Mouse (Mus musculus): ENCODE data around the gene Axin2. TPM values are rescaled to one million over a fixed set of nuclear protein-coding genes. Genes with fewer than 3 reads are reported as not detected.

Gene Axin2
- polyA plus RNA-seq, 1 experiment from 2014 or later, result 0.47 TPM

DNA sequence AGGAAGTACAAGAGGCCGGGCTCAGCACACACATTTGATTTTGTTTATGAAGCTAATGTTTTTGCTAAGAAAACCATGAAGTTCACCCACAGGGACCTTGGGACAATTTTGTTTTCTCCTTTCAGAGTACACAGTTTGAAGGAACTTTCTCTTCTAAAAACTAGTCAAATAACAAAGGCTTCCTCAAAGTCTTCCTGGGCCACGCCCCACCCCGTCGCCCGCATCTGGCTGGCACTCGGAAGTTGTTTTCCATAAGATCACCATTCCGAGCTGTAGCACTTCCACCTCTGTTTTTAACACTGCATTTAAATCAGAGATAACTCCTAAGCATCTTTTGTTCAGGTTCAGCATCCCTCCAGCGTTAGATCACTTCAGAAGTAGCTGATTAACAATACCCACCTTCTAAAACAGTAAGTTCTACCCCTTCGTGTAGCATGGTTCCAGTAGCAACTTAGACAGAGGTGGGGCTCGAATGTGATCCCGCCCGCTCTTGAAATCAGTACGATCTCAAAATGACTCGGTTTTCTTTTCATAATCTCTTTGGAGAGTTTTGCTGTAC, 9.7 kb upstream of the Axin2 start:
- no peak for DNase-seq
- Histone ChIP-seq H3K27me3 (ENCODE audit: insufficient read depth, low read length) (0 out of 2 replicates have a peak, but pooled peaks cover 2% of the 10 kb centered on the region), H3K4me2 (ENCODE audit: low read depth, low read length) (peak overlapping the region; percentile 62), H3K9me3 (ENCODE audit: low read length) (no peaks in the 10 kb centered on the region), H3K36me3 (replicated peaks; ENCODE audit: insufficient read depth, low read length) (no peaks in the 10 kb centered on the region), H3K9ac (replicated peaks) (no peak overlapping the region), H3K4me3 (ENCODE audit: low read depth, low read length) (no peak overlapping the region), H3K4me1 (ENCODE audit: insufficient read depth) (peaks cover 11% of the 10 kb centered on the region), H3K27ac (ENCODE audit: low read depth) (no peak overlapping the region)
- no peak for TF ChIP-seq EP300 (IDR thresholded peaks at IDR 0.05; ENCODE audit: low read depth)
- TF ChIP-seq CTCF (IDR thresholded peaks at IDR 0.05; ENCODE audit: low read depth), result no peak
- no peak for ATAC-seq
- WGBS (ENCODE audit: insufficient replicate concordance), result 2% methylated on average over 14 of the region's 14 CpGs

DNA sequence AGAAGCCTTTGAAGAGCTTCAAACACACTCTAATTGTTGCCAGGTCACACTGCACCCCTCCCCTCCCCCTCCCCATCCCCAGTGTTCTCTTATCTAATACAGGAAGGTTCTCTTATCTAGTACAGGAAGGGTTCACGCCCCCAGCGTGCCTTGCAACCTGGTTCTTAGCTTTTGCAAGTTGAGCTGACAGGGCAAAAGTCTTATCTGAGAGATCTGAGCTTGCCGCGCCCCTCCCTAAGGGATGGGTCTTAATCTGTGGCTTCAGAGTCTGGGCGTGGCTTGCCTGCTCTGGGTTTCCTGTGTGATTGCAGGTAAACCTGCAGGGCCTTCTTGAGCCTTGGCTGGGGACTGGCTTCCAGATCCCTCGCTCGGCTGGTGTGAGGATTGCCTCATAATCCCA, 9.2 kb upstream of the Axin2 start:
- ATAC-seq (no peak), DNase-seq (no peak)
- Histone ChIP-seq H3K4me2 (ENCODE audit: low read depth, low read length) (peak overlapping the region; percentile 62), H3K9ac (replicated peaks) (no peak overlapping the region), H3K9me3 (ENCODE audit: low read length) (no peaks in the 10 kb centered on the region), H3K27ac (ENCODE audit: low read depth) (no peak overlapping the region), H3K27me3 (ENCODE audit: insufficient read depth, low read length) (0 out of 2 replicates have a peak, but pooled peaks cover 2% of the 10 kb centered on the region), H3K36me3 (replicated peaks; ENCODE audit: insufficient read depth, low read length) (no peaks in the 10 kb centered on the region), H3K4me3 (ENCODE audit: low read depth, low read length) (no peak overlapping the region), H3K4me1 (ENCODE audit: insufficient read depth) (peaks cover 11% of the 10 kb centered on the region)
- WGBS (ENCODE audit: insufficient replicate concordance), result 10% methylated on average over 7 of the region's 7 CpGs
- TF ChIP-seq EP300 (IDR thresholded peaks at IDR 0.05; ENCODE audit: low read depth), result no peak
- TF ChIP-seq CTCF (IDR thresholded peaks at IDR 0.05; ENCODE audit: low read depth), result no peak

- H3K9ac ChIP-seq (replicated peaks), result no peak overlapping the region
- ATAC-seq (no peak), DNase-seq (no peak)
- no peak overlapping the region for H3K27ac ChIP-seq (ENCODE audit: low read depth)
- no peaks in the 10 kb centered on the region for H3K9me3 ChIP-seq (ENCODE audit: low read length)
- 83% methylated on average over 12 of the region's 12 CpGs for WGBS (ENCODE audit: insufficient replicate concordance)
- H3K4me2 ChIP-seq (ENCODE audit: low read depth, low read length), result no peak overlapping the region
- TF ChIP-seq EP300 (IDR thresholded peaks at IDR 0.05; ENCODE audit: low read depth) (no peak), CTCF (IDR thresholded peaks at IDR 0.05; ENCODE audit: low read depth) (no peak)
- peaks cover 11% of the 10 kb centered on the region for H3K4me1 ChIP-seq (ENCODE audit: insufficient read depth)
- H3K36me3 ChIP-seq (replicated peaks; ENCODE audit: insufficient read depth, low read length), result no peaks in the 10 kb centered on the region
- H3K27me3 ChIP-seq (ENCODE audit: insufficient read depth, low read length), result 0 out of 2 replicates have a peak, but pooled peaks cover 2% of the 10 kb centered on the region
- no peak overlapping the region for H3K4me3 ChIP-seq (ENCODE audit: low read depth, low read length)
These were observed 8.0 kb upstream of the Axin2 start for GRCm38 (mm10) chr11:108912174-108912573.

DNA sequence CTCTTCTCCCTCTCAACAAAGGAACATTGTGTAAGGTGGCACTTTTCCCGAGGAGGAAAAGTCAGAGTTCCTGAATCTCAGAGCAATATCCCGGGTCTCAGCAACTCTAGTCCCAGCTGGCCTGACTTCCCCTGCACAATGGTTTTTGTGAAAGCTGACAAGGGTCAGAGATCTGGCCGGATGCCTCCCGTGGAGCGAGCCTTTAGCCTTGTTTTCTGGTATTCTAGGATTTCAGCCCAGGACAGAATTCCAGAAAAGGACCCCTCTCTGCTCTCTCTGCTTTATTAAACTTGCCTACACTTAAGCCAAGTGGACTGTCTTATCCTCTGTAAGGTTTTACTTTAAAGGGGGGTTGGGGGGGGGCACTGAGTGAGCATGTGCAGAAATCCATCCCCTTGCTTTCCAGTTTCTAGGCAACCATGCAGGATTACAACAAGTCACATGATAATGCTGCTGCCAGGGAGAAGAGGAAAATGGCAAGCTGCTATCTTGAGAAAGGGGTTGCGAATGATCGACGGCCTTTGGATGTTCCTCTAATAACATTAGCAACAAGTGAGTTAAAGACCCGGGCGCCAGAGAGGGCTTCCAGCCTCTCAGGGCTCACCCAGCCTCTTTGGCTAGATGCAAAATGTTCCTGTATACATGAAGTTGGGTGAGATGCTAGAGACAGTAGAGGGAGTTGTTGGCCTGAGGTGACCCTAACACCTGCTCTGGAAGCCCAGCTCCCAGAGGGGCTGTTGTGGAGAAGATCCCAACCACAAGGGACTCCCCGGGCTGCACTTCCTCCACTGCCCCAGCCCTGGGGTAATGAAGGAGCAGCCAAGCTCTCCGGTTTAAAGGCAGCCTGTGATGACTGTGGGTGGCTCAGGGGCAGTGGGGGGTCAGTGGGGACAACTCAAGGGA, 2.5 kb upstream of the Axin2 start:
- DNase-seq, result no peak
- ATAC-seq, result no peak
- no peak for TF ChIP-seq CTCF (IDR thresholded peaks at IDR 0.05; ENCODE audit: low read depth)
- TF ChIP-seq EP300 (IDR thresholded peaks at IDR 0.05; ENCODE audit: low read depth), result no peak
- WGBS (ENCODE audit: insufficient replicate concordance), result 42% methylated on average over 12 of the region's 12 CpGs
- Histone ChIP-seq H3K9ac (replicated peaks) (no peak overlapping the region), H3K36me3 (replicated peaks; ENCODE audit: insufficient read depth, low read length) (no peaks in the 10 kb centered on the region), H3K4me3 (ENCODE audit: low read depth, low read length) (no peak overlapping the region), H3K9me3 (ENCODE audit: low read length) (no peaks in the 10 kb centered on the region), H3K27ac (ENCODE audit: low read depth) (no peak overlapping the region), H3K4me2 (ENCODE audit: low read depth, low read length) (no peak overlapping the region), H3K27me3 (ENCODE audit: insufficient read depth, low read length) (peaks cover 25% of the 10 kb centered on the region), H3K4me1 (ENCODE audit: insufficient read depth) (peaks cover 8% of the 10 kb centered on the region)

DNA sequence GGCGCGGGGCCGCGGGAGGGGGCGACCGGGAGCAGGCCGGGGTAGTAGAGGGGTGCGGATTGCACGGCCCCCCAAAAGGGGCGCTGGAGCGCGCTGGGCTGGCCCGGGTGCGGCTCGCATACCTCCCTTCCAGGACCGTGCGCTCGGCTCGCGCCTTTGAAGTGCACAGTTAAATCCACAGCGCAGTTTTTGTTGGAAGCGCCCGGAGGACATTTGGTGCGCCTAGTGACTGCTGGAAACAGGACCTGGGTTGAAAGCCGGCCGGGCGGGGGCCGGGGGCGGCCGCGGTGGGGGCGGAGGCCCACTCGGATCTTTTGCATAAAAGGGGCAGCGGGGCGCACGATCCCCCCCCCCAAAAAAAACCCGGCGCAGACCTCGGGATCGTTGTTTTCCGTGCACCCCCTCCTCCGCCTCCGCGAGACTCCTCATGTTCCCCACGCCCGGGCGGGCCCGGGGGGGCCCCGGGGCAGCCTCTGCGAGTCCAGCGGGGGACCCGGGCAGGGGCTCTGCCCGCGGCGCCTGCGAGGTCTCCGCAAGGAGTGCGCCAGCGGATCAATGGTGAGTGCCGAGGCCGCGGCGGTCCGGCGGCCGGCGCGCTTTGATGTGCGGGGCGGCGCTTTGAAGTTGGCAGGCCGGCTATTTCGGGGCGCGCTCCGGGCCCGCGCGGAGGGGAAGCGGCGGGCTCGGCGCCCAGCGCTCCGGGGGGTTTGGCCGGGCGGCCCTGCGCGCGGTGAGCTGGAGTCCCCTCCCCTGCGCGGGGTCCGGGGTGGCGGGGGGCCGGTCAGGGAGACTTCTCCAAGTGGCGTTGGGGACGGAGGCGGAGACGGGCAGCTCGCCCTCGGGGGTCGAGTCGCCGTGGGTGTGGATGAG, 722 bp downstream of the Axin2 start:
- TF ChIP-seq CTCF (IDR thresholded peaks at IDR 0.05; ENCODE audit: low read depth) (no peak), EP300 (IDR thresholded peaks at IDR 0.05; ENCODE audit: low read depth) (no peak)
- peak overlapping the region; percentile 87 for H3K4me2 ChIP-seq (ENCODE audit: low read depth, low read length)
- peak overlapping the region; percentile 71 for H3K4me3 ChIP-seq (ENCODE audit: low read depth, low read length)
- DNase-seq (peak; percentile 72), ATAC-seq (peak; percentile 87)
- H3K9ac ChIP-seq (replicated peaks), result peak overlapping the region; percentile 82
- 1% methylated on average over 63 of the region's 104 CpGs for WGBS (ENCODE audit: insufficient replicate concordance)
- H3K36me3 ChIP-seq (replicated peaks; ENCODE audit: insufficient read depth, low read length), result no peaks in the 10 kb centered on the region
- H3K9me3 ChIP-seq (ENCODE audit: low read length), result no peaks in the 10 kb centered on the region
- peaks cover 37% of the 10 kb centered on the region for H3K27me3 ChIP-seq (ENCODE audit: insufficient read depth, low read length)
- H3K27ac ChIP-seq (ENCODE audit: low read depth), result peak overlapping the region; percentile 98
- peaks cover 14% of the 10 kb centered on the region for H3K4me1 ChIP-seq (ENCODE audit: insufficient read depth)

All from liver, postnatal 0 days (tissue).